Mouse (Mus musculus): ENCODE measurements around the gene Abhd10.

DNA sequence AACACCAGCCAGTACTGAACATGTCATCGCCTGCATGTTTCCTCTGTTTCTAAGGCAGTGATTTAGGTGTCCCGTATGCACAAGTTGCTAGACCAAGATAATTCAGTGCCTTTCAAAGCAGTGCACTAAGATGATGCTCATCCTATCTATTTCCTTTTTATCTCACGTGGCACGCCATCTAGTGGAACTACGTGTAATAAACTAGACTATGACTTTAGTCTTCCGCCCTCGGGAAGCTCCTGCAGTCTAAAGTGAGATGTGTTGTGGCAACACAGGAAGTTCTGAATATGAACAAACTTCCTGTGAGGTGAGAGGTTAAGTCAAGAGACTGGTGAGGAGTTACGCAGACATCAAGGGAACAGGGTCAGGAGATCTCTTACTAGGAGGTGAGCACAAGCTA, 43.9 kb upstream of the Abhd10 start:
- no peak for TF ChIP-seq POLR2A (IDR thresholded peaks at IDR 0.05; ENCODE audit: low read depth, low read length)
- TF ChIP-seq CTCF (IDR thresholded peaks at IDR 0.05; ENCODE audit: extremely low read depth, insufficient read length, insufficient replicate concordance, low read depth, low read length) = no peak

Data from small intestine, adult 2 months (tissue).